In genomic region chr10:42277476-42278306, GRCm38 (mm10) we compare ENCODE assay signal across 8 mouse cellular contexts. TPM values are rescaled to one million over a fixed set of nuclear protein-coding genes. Genes with fewer than 3 reads are reported as not detected.
DNase-seq lines count a peak whose midpoint lies in the region; ATAC-seq lines count a peak whose summit lies in the region.

No protein-coding gene starts in this region.

- H3K4me3 ChIP-seq in hindbrain, embryonic 11.5 days (ENCODE audit: low read depth, low read length), result peak overlapping the region; percentile 79

- H3K36me3 ChIP-seq in hindbrain, embryonic 11.5 days (ENCODE audit: control insufficient read depth, insufficient read depth, low read length), result no peaks in the 10 kb centered on the region

- WGBS in hindbrain, embryonic 11.5 days, result under 1% methylated on average over 78 of the region's 78 CpGs

- peak overlapping the region; percentile 73 for H3K9ac ChIP-seq in hindbrain, embryonic 11.5 days (ENCODE audit: low read depth, low read length)

- peaks cover 5% of the 10 kb centered on the region; the same call in 1 of the 2 replicates for H3K4me1 ChIP-seq in hindbrain, embryonic 11.5 days (replicated peaks; ENCODE audit: control insufficient read depth, insufficient read depth, low read length)

- ATAC-seq in hindbrain, embryonic 11.5 days (ENCODE audit: low FRiP score), result peak; percentile 93

- H3K9me3 ChIP-seq in hindbrain, embryonic 11.5 days (ENCODE audit: control insufficient read depth, low read length), result no peaks in the 10 kb centered on the region

- H3K27me3 ChIP-seq in hindbrain, embryonic 11.5 days (ENCODE audit: control insufficient read depth, insufficient read depth, low read length), result peaks cover 14% of the 10 kb centered on the region

- peak overlapping the region; percentile 92 for H3K27ac ChIP-seq in hindbrain, embryonic 11.5 days (ENCODE audit: low read depth, low read length)

- DNase-seq in Muller cell, postnatal 12 days (ENCODE audit: inconsistent ontology term), result peak; percentile 99
- peak; percentile 99 for DNase-seq in cerebellum, adult 9-11 months
- DNase-seq in frontal cortex, adult 2 months (ENCODE audit: extremely low spot score in 1 of 2, low spot score in 1 of 2), result peak; percentile 99
- DNase-seq in hindbrain, embryonic 11.5 days (ENCODE audit: low spot score), result peak; percentile 97
- peak; percentile 97 for DNase-seq in layer of hippocampus, postnatal 10 days (ENCODE audit: low spot score in 2 of 2)
- DNase-seq in lung, postnatal 10 days, result peak; percentile 99
- peak; percentile 97 for DNase-seq in ovary, postnatal 36 days (ENCODE audit: low spot score)
- peak; percentile 97 for DNase-seq in thymus, postnatal 25 days

- peak overlapping the region; percentile 98 for H3K4me2 ChIP-seq in hindbrain, embryonic 11.5 days (replicated peaks; ENCODE audit: low read depth, low read length)

RNA-seq across cellular contexts. Expression of gene Foxo3, which starts 1.1 kb away (rescaled TPM):
- 24.9 and 28.3 TPM in 2 replicates for polyA plus RNA-seq in frontal cortex, adult 2 months (2012; rRNA removed)
- polyA plus RNA-seq in hindbrain, embryonic 11.5 days (2014; fragmentation: Nextera tagmentation; extraction: Ambion mirVana), result 3.6 and 5.0 TPM in 2 replicates
- 10 to 100 TPM; 31.0 to 32.2 TPM for total RNA-seq in layer of hippocampus, postnatal 10 days (2021)

Comparison
In these comparisons a context has a peak if more than half of its experiments do, and no peak if none do; other contexts are left out.
1. Peak in every context shown above with its lines: DNase-seq, ATAC-seq, H3K4me3 ChIP-seq and H3K27ac ChIP-seq.